Mouse (Mus musculus) right cerebral cortex, postnatal 14 days (tissue): ENCODE results near the gene Adam26a.
"Not testable (repeated sequence)": the region's sequence is repeated elsewhere in the genome, so short reads cannot be mapped to it uniquely, and the experiment has no call there.

Experiments used
- DNase-seq: peaks from one replicate; pipeline ENCODE4 v3.0.0; 2022

The Adam26a gene

GRCm38 (mm10) chr8:43576607-43577006, at the start of gene Adam26a:
Gene Adam26a (minus strand): TSS chr8:43576707.
- not testable (repeated sequence) for DNase-seq

DNA sequence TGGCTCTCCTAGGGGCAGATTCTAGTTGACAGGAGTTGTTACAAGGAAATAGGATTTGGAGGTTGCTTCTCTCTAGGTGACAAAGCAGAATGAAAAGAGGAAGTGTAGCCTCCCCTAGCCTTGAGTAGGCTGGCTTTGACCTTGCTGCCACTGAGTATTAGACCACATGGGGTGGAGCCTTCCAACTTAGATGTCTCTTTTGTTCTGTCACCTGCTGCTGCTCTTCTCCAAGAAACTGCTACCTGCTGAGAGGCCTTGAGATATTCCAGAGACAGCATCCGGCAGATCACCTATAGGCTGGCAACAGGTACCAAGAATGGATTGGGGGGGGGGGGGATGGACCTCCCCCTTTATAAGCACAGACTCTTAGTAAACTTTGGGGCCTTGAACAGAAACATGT, 39.5 kb upstream of the Adam26a start:
- DNase-seq = no peak

DNA sequence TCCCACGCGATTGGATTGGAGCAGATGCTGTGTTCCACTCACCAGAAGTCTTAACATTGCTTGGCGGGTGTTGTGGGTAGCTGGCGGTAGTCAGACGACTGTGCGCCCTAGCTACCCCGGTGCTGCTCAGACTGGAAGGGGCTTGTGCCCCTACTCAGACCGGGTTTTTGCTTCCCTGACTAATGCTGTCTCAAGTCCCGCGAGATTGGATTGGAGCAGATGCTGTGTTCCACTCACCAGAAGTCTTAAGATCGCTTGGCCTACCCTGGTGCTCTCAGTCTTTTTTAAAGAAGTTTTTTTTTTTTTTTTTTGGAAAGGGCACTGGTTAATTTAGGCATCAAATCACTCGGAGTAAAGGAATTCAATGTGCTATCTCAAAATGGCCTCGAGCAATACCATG, 27.1 kb upstream of the Adam26a start:
- not testable (repeated sequence) for DNase-seq

DNA sequence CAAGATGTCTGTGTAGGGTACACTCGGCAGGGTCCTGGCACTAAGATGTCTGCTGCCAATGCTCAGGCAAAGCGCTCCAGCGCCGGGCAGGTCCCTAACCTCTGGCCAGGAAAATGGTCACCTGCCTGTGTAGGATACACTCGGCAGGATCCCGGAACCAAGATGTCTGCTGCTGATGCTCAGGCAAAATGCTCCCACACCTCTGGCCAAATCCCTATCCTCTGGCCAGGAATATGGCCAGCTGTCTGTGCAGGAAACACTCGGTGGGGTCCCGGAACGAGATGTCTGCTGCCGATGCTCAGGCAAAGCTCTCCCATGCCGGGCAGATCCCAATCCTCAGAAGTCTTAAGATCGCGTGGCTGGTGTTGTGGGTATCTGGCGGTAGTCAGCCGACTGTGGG, 26.7 kb upstream of the Adam26a start:
- DNase-seq = not testable (repeated sequence)

GRCm38 (mm10) chr8:43528006-43528405, 48.5 kb downstream of the Adam26a start, which contains the start of gene Adam26b:
Gene Adam26b (minus strand): TSS chr8:43528106.
- DNase-seq = not testable (repeated sequence)
